Mouse (Mus musculus) liver, adult 2 months (tissue): ENCODE measurements around the gene H1fx. TPM values are rescaled to one million over a fixed set of nuclear protein-coding genes. Genes with fewer than 3 reads are reported as not detected.
"Not testable (repeated sequence)": the region's sequence is repeated elsewhere in the genome, so short reads cannot be mapped to it uniquely, and the experiment has no call there.

Experiments
- DNase-seq: peaks from one replicate; pipeline ENCODE4 v3.0.0-alpha.2; 2011; ENCODE audit warnings: low read depth, low spot score; ENCODE audit errors: extremely low read depth
- H3K27ac ChIP-seq: fragments of 200-500 bp; replicated peaks from 2 replicates; pipeline ENCODE4 v1.5.1; 2012; ENCODE audit warnings: low read depth, mild to moderate bottlenecking, control low read depth, inconsistent platforms, low read length; ENCODE audit not compliant: insufficient read depth
- H3K27me3 ChIP-seq: fragments of 200-500 bp; 2 replicates; pipeline ENCODE4 v1.6.1; 2012; ENCODE audit warnings: mild to moderate bottlenecking, moderate library complexity, low read length, inconsistent platforms; ENCODE audit not compliant: control insufficient read depth, insufficient read depth
- H3K36me3 ChIP-seq: fragments of 200-500 bp; 2 replicates; pipeline ENCODE4 v1.6.1; 2012; ENCODE audit warnings: low read length, inconsistent platforms; ENCODE audit not compliant: control insufficient read depth, insufficient read depth
- H3K4me1 ChIP-seq: fragments of 200-500 bp; 2 replicates; pipeline ENCODE4 v1.6.1; 2011; ENCODE audit warnings: low read length; ENCODE audit not compliant: control insufficient read depth, insufficient read depth
- H3K4me3 ChIP-seq: fragments of 200-500 bp; 2 replicates; pipeline ENCODE4 v1.5.1; 2011; ENCODE audit warnings: low read depth, mild to moderate bottlenecking, control low read depth, low read length, moderate library complexity; ENCODE audit not compliant: insufficient read depth
- H3K79me2 ChIP-seq: fragments of 200-500 bp; 2 replicates; pipeline ENCODE4 v1.6.1; 2012; ENCODE audit warnings: inconsistent platforms, mild to moderate bottlenecking, low read length, moderate library complexity; ENCODE audit not compliant: control insufficient read depth, insufficient read depth
- H3K9ac ChIP-seq: fragments of 200-500 bp; 2 replicates; pipeline ENCODE4 v1.6.1; 2012; ENCODE audit warnings: low read depth, mild to moderate bottlenecking, control low read depth, inconsistent platforms, low read length
- CTCF ChIP-seq: fragments of 200-500 bp; IDR thresholded peaks from 2 replicates; pipeline ENCODE4 v1.5.1; 2011; ENCODE audit warnings: low read depth, low read length, control low read depth
- POLR2A ChIP-seq: fragments of 200-500 bp; IDR thresholded peaks from 2 replicates; pipeline ENCODE4 v1.6.1; 2011; ENCODE audit warnings: low read length, control low read depth; ENCODE audit not compliant: insufficient read depth; ENCODE audit errors: extremely low read depth
- WGBS: fragments of 180-500 bp; shearing (Covaris S2); methylation state at CpG from one replicate; pipeline ENCODE4 v1.1.7; 2018; 5-methylcytosine and 5-hydroxymethylcytosine counted together
- polyA plus RNA-seq: library from polyadenylated mRNA; depleted of rRNA; stranded (reverse); fragments of >200 nt; gene quantifications from 2 replicates; pipeline ENCODE4 v1.2.3, GENCODE M21; 2012
- total RNA-seq: library from RNA; depleted of rRNA; stranded (reverse); fragments of >200 nt; gene quantifications from 2 replicates; pipeline ENCODE4 v1.2.3, GENCODE M21; 2014

The H1fx gene
- total and polyA plus RNA-seq, 2 experiments = 0.11 TPM; not detected in 1

DNA sequence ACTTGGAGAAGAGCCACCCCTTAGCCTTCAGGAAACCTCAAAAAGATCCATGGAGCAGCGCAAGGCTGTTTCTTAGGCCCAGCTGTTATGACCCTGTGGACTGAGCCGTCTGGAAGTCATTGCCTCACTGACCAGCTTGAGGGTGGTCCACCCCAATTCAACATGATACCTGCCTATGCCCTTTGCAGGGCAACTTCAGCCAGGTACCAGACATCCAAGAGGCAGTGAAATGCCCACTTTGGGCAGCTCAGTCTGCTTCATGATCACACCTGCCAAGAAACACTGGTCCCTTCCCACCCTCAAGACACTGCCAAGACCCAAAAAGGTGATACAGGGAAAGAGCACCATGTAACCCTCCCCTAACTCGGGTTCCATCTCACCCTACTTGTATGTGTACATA, 1.7 kb downstream of the H1fx start:
- Histone ChIP-seq H3K9ac (no peak overlapping the region), H3K27me3 (peaks cover 15% of the 10 kb centered on the region)
- TF ChIP-seq POLR2A = no peak
- TF ChIP-seq CTCF = no peak

GRCm38 (mm10) chr6:87970041-87970440, 11.4 kb downstream of the H1fx start:
- no peak overlapping the region for H3K9ac ChIP-seq
- no peaks in the 10 kb centered on the region for H3K27me3 ChIP-seq
- no peaks in the 10 kb centered on the region for H3K36me3 ChIP-seq
- H3K4me3 ChIP-seq = no peak overlapping the region
- TF ChIP-seq POLR2A (no peak), CTCF (no peak)
- H3K27ac ChIP-seq = no peak overlapping the region
- no peak for DNase-seq
- no peaks in the 10 kb centered on the region for H3K4me1 ChIP-seq
- WGBS = 55% methylated on average over 2 of the region's 2 CpGs
- no peaks in the 10 kb centered on the region for H3K79me2 ChIP-seq

More for the DNA sequence above, 1.7 kb downstream of the H1fx start:
- no peak for DNase-seq
- no peaks in the 10 kb centered on the region for H3K36me3 ChIP-seq
- WGBS = 82% methylated on average over 3 of the region's 3 CpGs
- H3K4me3 ChIP-seq = no peak overlapping the region
- H3K27ac ChIP-seq = no peak overlapping the region
- H3K79me2 ChIP-seq = no peaks in the 10 kb centered on the region
- peaks cover 6% of the 10 kb centered on the region; the same call in 1 of the 2 replicates for H3K4me1 ChIP-seq

GRCm38 (mm10) chr6:87962457-87962856, 19.0 kb downstream of the H1fx start:
- not testable (repeated sequence) for H3K4me1 ChIP-seq, H3K36me3 ChIP-seq, H3K4me3 ChIP-seq, H3K27me3 ChIP-seq, H3K9ac ChIP-seq, H3K79me2 ChIP-seq, H3K27ac ChIP-seq, DNase-seq
- WGBS = 73% methylated on average over 4 of the region's 4 CpGs

DNA sequence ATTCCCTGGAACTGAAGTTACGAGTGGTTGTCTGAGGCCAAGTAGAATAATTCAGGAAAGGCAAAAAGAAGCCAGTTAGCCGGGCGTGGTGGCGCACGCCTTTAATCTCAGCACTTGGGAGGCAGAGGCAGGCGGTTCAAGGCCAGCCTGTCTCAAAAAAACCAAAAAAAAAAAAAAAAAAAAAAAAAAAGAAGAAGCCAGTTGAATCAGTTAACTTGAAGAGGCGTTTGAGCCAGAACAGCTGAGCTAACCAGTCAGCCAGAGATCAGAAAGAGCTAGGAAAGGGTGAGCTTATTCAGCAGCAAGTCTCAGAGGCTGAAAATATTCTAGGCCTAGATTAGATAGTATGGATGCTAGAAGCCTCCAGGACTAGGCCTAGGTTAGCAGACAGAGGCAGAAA, 39.3 kb downstream of the H1fx start:
- no peak overlapping the region for H3K4me3 ChIP-seq
- H3K4me1 ChIP-seq = no peaks in the 10 kb centered on the region
- no peaks in the 10 kb centered on the region for H3K79me2 ChIP-seq
- WGBS = 83% methylated on average over 7 of the region's 7 CpGs
- no peaks in the 10 kb centered on the region for H3K27me3 ChIP-seq
- no peak for TF ChIP-seq POLR2A
- no peak overlapping the region for H3K27ac ChIP-seq
- H3K36me3 ChIP-seq = no peaks in the 10 kb centered on the region
- no peak for DNase-seq
- H3K9ac ChIP-seq = no peak overlapping the region

GRCm38 (mm10) chr6:87938941-87939340, 42.5 kb downstream of the H1fx start:
- H3K4me3 ChIP-seq = no peak overlapping the region
- H3K4me1 ChIP-seq = peaks cover 5% of the 10 kb centered on the region; the same call in 1 of the 2 replicates
- H3K36me3 ChIP-seq = peaks cover 8% of the 10 kb centered on the region; the same call in 1 of the 2 replicates
- no peak for TF ChIP-seq CTCF
- TF ChIP-seq POLR2A = no peak
- H3K27me3 ChIP-seq = no peaks in the 10 kb centered on the region
- DNase-seq = no peak
- no peak overlapping the region for H3K9ac ChIP-seq
- no peak overlapping the region for H3K27ac ChIP-seq
- no peaks in the 10 kb centered on the region for H3K79me2 ChIP-seq
- 96% methylated on average over 3 of the region's 3 CpGs for WGBS

- no peaks in the 10 kb centered on the region for H3K79me2 ChIP-seq
- no peak overlapping the region for H3K4me3 ChIP-seq
- no peak overlapping the region for H3K27ac ChIP-seq
- H3K36me3 ChIP-seq = peaks cover 13% of the 10 kb centered on the region; the same call in 1 of the 2 replicates
- TF ChIP-seq CTCF (no peak), POLR2A (no peak)
- WGBS = 77% methylated on average over 19 of the region's 19 CpGs
- peaks cover 5% of the 10 kb centered on the region; the same call in 1 of the 2 replicates for H3K4me1 ChIP-seq
- H3K27me3 ChIP-seq = no peaks in the 10 kb centered on the region
- no peak overlapping the region for H3K9ac ChIP-seq
- no peak for DNase-seq
Measured at GRCm38 (mm10) chr6:87937178-87937788, 44.2 kb downstream of the H1fx start.
